Mouse (Mus musculus) heart, postnatal 0 days (tissue): ENCODE data around the gene Ism2.

Experiments
- CTCF ChIP-seq: IDR thresholded peaks from 2 replicates; pipeline ENCODE4 v1.5.1; 2016; ENCODE audit warnings: antibody characterized with exemption, control low read depth, low read depth
- EP300 ChIP-seq: IDR thresholded peaks from 2 replicates; pipeline ENCODE4 v1.6.1; 2016; ENCODE audit warnings: antibody characterized with exemption, low read depth

DNA sequence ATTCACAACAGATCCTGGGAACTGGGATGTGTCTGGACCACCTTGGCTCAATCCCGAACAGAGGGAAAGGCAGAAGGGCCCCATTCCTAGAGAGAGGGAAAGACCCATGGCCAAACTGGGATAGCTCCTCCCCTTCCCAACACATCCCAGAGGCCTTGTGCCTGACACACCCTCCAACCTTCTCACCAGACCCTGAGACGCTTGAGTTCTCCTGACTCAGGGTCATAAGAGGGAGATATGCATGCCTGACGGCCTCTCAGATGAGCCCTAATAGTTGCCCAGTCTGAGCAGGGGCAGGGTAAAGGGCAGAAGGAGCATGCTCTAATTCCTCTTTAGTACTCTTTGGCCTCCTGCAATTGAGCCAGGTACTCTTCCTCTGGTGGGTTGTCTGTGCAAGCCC lies 20.2 kb downstream of the Ism2 start:
- TF ChIP-seq EP300 (no peak), CTCF (no peak)
